Mouse (Mus musculus) heart, embryonic 11.5 days (tissue): ENCODE data around the gene Fam19a1. TPM values are rescaled to one million over a fixed set of nuclear protein-coding genes. Genes with fewer than 3 reads are reported as not detected.

Source experiments
- ATAC-seq: fragments of 200-750 bp; cut with Nextera tagmentation; replicated peaks from 2 replicates; pipeline ENCODE4 v1.8.0; 2017; ENCODE audit warnings: moderate library complexity; ENCODE audit not compliant: insufficient number of reproducible peaks, low FRiP score, low TSS enrichment
- H3K27ac ChIP-seq: fragments of 300-500 bp; sonication (generic); 2 replicates; pipeline ENCODE4 v1.5.1; 2014; ENCODE audit warnings: mild to moderate bottlenecking, low read depth, low read length
- H3K27me3 ChIP-seq: fragments of 300-500 bp; sonication (generic); 2 replicates; pipeline ENCODE4 v1.6.1; 2014; ENCODE audit warnings: mild to moderate bottlenecking, low read length, mixed read lengths; ENCODE audit not compliant: control insufficient read depth, insufficient read depth
- H3K36me3 ChIP-seq: fragments of 300-500 bp; sonication (generic); 2 replicates; pipeline ENCODE4 v1.6.1; 2014; ENCODE audit warnings: mild to moderate bottlenecking, low read length, moderate library complexity, mixed read lengths; ENCODE audit not compliant: control insufficient read depth, insufficient read depth
- H3K4me1 ChIP-seq: fragments of 300-500 bp; sonication (generic); 2 replicates; pipeline ENCODE4 v1.6.1; 2014; ENCODE audit warnings: low read length; ENCODE audit not compliant: control insufficient read depth, insufficient read depth
- H3K4me2 ChIP-seq: fragments of 300-500 bp; sonication (generic); 2 replicates; pipeline ENCODE4 v1.6.1; 2014; ENCODE audit warnings: mild to moderate bottlenecking, moderate library complexity
- H3K4me3 ChIP-seq: fragments of 300-500 bp; sonication (generic); 2 replicates; pipeline ENCODE4 v1.5.1; 2014; ENCODE audit warnings: low read depth, low read length
- H3K9ac ChIP-seq: fragments of 300-500 bp; sonication (generic); 2 replicates; pipeline ENCODE4 v1.6.1; 2014; ENCODE audit warnings: mild to moderate bottlenecking, low read depth, low read length, moderate library complexity
- H3K9me3 ChIP-seq: fragments of 300-500 bp; sonication (generic); replicated peaks from 2 replicates; pipeline ENCODE4 v1.6.1; 2016; ENCODE audit warnings: low read length; ENCODE audit not compliant: control insufficient read depth
- WGBS: fragments of 180-500 bp; shearing (Covaris S2); extraction: QIAGEN DNeasy Blood & Tissue Kit; methylation state at CpG from one replicate; pipeline ENCODE4 v1.1.7; 2014; ENCODE audit not compliant: insufficient replicate concordance; 5-methylcytosine and 5-hydroxymethylcytosine counted together
- polyA plus RNA-seq: library from polyadenylated mRNA; unstranded; fragments of >200 nt; fragmentation: Nextera tagmentation; extraction: Ambion mirVana; gene quantifications from 2 replicates; pipeline ENCODE4 v1.2.1, GENCODE M21; 2014

Gene Fam19a1
- polyA plus RNA-seq, 1 experiment from 2014 or later, result 0.50 TPM

- Histone ChIP-seq H3K27me3 (no peaks in the 10 kb centered on the region), H3K4me2 (peak overlapping the region; percentile 97), H3K36me3 (no peaks in the 10 kb centered on the region), H3K27ac (no peak overlapping the region), H3K4me3 (peak overlapping the region; percentile 63), H3K4me1 (no peaks in the 10 kb centered on the region), H3K9me3 (no peaks in the 10 kb centered on the region), H3K9ac (peak overlapping the region; percentile 72)
- 1% methylated on average over 32 of the region's 32 CpGs for WGBS
- ATAC-seq, result no peak; the same call in 1 of the 2 replicates
These were observed 3.7 kb downstream of the Fam19a1 start for GRCm38 (mm10) chr6:96116534-96117272.

GRCm38 (mm10) chr6:96143326-96143725 lies 30.4 kb downstream of the Fam19a1 start:
- H3K27me3 ChIP-seq, result no peaks in the 10 kb centered on the region
- H3K9me3 ChIP-seq, result no peaks in the 10 kb centered on the region
- no peak for ATAC-seq

GRCm38 (mm10) chr6:96165403-96165802 lies 52.4 kb downstream of the Fam19a1 start:
- Histone ChIP-seq H3K9ac (no peak overlapping the region), H3K4me3 (no peak overlapping the region), H3K9me3 (no peaks in the 10 kb centered on the region), H3K4me1 (no peaks in the 10 kb centered on the region), H3K27me3 (no peaks in the 10 kb centered on the region), H3K36me3 (no peaks in the 10 kb centered on the region), H3K27ac (no peak overlapping the region), H3K4me2 (no peak overlapping the region)
- WGBS, result 86% methylated on average over 13 of the region's 13 CpGs
- no peak for ATAC-seq

More at GRCm38 (mm10) chr6:96143326-96143725, 30.4 kb downstream of the Fam19a1 start:
- H3K27ac ChIP-seq, result no peak overlapping the region
- no peak overlapping the region for H3K4me3 ChIP-seq
- no peak overlapping the region for H3K9ac ChIP-seq
- H3K4me2 ChIP-seq, result no peak overlapping the region
- no peaks in the 10 kb centered on the region for H3K4me1 ChIP-seq
- 94% methylated on average over 1 of the region's 1 CpGs for WGBS
- no peaks in the 10 kb centered on the region for H3K36me3 ChIP-seq

GRCm38 (mm10) chr6:96165818-96166379 lies 52.9 kb downstream of the Fam19a1 start, which contains the start of gene 1700123L14Rik:
Gene 1700123L14Rik (minus strand): TSS chr6:96166243.
- Histone ChIP-seq H3K27ac (no peak within 1 kb of the TSS), H3K9me3 (no peaks in the 10 kb centered on the region), H3K27me3 (no peaks in the 10 kb centered on the region), H3K4me2 (no peak within 1 kb of the TSS), H3K4me1 (no peaks in the 10 kb centered on the region), H3K4me3 (no peak within 1 kb of the TSS), H3K36me3 (no peaks in the 10 kb centered on the region), H3K9ac (no peak within 1 kb of the TSS)
- no peak for ATAC-seq
- WGBS, result 73% methylated on average over 18 of the region's 18 CpGs

GRCm38 (mm10) chr6:96167031-96167430 lies 54.1 kb downstream of the Fam19a1 start:
- no peak overlapping the region for H3K27ac ChIP-seq
- H3K9me3 ChIP-seq, result no peaks in the 10 kb centered on the region
- no peaks in the 10 kb centered on the region for H3K36me3 ChIP-seq
- no peaks in the 10 kb centered on the region for H3K4me1 ChIP-seq
- no peak overlapping the region for H3K4me3 ChIP-seq
- H3K4me2 ChIP-seq, result no peak overlapping the region
- H3K9ac ChIP-seq, result no peak overlapping the region
- no peak for ATAC-seq
- no peaks in the 10 kb centered on the region for H3K27me3 ChIP-seq

GRCm38 (mm10) chr6:96173681-96174080 lies 60.7 kb downstream of the Fam19a1 start:
- Histone ChIP-seq H3K36me3 (no peaks in the 10 kb centered on the region), H3K9me3 (no peaks in the 10 kb centered on the region), H3K4me1 (no peaks in the 10 kb centered on the region), H3K4me2 (no peak overlapping the region), H3K27ac (no peak overlapping the region), H3K4me3 (no peak overlapping the region), H3K27me3 (no peaks in the 10 kb centered on the region), H3K9ac (no peak overlapping the region)
- ATAC-seq, result no peak
- 64% methylated on average over 3 of the region's 3 CpGs for WGBS

- H3K4me1 ChIP-seq, result no peaks in the 10 kb centered on the region
- H3K9ac ChIP-seq, result no peak overlapping the region
- H3K4me2 ChIP-seq, result no peak overlapping the region
- H3K27ac ChIP-seq, result no peak overlapping the region
- no peaks in the 10 kb centered on the region for H3K9me3 ChIP-seq
- H3K27me3 ChIP-seq, result no peaks in the 10 kb centered on the region
- no peaks in the 10 kb centered on the region for H3K36me3 ChIP-seq
- ATAC-seq, result no peak
- H3K4me3 ChIP-seq, result no peak overlapping the region
These were observed 65.6 kb downstream of the Fam19a1 start for GRCm38 (mm10) chr6:96178530-96178929.

GRCm38 (mm10) chr6:96183392-96183791 lies 70.4 kb downstream of the Fam19a1 start:
- no peak for ATAC-seq
- 74% methylated on average over 4 of the region's 4 CpGs for WGBS
- no peaks in the 10 kb centered on the region for H3K36me3 ChIP-seq
- no peak overlapping the region for H3K27ac ChIP-seq
- no peaks in the 10 kb centered on the region for H3K4me1 ChIP-seq
- H3K4me3 ChIP-seq, result no peak overlapping the region
- H3K27me3 ChIP-seq, result no peaks in the 10 kb centered on the region
- H3K9ac ChIP-seq, result no peak overlapping the region
- no peaks in the 10 kb centered on the region for H3K9me3 ChIP-seq
- no peak overlapping the region for H3K4me2 ChIP-seq

GRCm38 (mm10) chr6:96186517-96186916 lies 73.6 kb downstream of the Fam19a1 start:
- Histone ChIP-seq H3K27ac (no peak overlapping the region), H3K4me3 (no peak overlapping the region), H3K9ac (no peak overlapping the region), H3K4me1 (no peaks in the 10 kb centered on the region), H3K4me2 (no peak overlapping the region), H3K27me3 (no peaks in the 10 kb centered on the region), H3K9me3 (no peaks in the 10 kb centered on the region), H3K36me3 (no peaks in the 10 kb centered on the region)
- WGBS, result 64% methylated on average over 2 of the region's 2 CpGs
- no peak for ATAC-seq
